Mouse (Mus musculus): Measurements from ENCODE around the gene Itpr1. TPM values are rescaled to one million over a fixed set of nuclear protein-coding genes. Genes with fewer than 3 reads are reported as not detected.

The Itpr1 gene
- polyA plus RNA-seq, 1 experiment = not detected

- 74% methylated on average over 12 of the region's 12 CpGs for WGBS
- TF ChIP-seq CTCF (IDR thresholded peaks at IDR 0.05; ENCODE audit: insufficient read depth, low read depth, low read length) (no peak), POLR2A (IDR thresholded peaks at IDR 0.05; ENCODE audit: insufficient read depth, low read depth, low read length) (no peak)
- Histone ChIP-seq H3K4me1 (ENCODE audit: control insufficient read depth, insufficient read depth, low read length) (peaks cover 3% of the 10 kb centered on the region; the same call in 1 of the 2 replicates), H3K4me3 (ENCODE audit: insufficient read depth, low read depth, low read length) (no peak overlapping the region), H3K27ac (ENCODE audit: insufficient read depth, low read depth, low read length) (no peak overlapping the region)
These were observed 64.1 kb downstream of the Itpr1 start for GRCm38 (mm10) chr6:108276880-108277507.

GRCm38 (mm10) chr6:108277622-108278396, 64.9 kb downstream of the Itpr1 start:
- 82% methylated on average over 12 of the region's 12 CpGs for WGBS

GRCm38 (mm10) chr6:108278826-108279630, 66.1 kb downstream of the Itpr1 start:
- Histone ChIP-seq H3K4me3 (ENCODE audit: insufficient read depth, low read depth, low read length) (no peak overlapping the region), H3K4me1 (ENCODE audit: control insufficient read depth, insufficient read depth, low read length) (peaks cover 3% of the 10 kb centered on the region; the same call in 1 of the 2 replicates), H3K27ac (ENCODE audit: insufficient read depth, low read depth, low read length) (no peak overlapping the region)
- TF ChIP-seq CTCF (IDR thresholded peaks at IDR 0.05; ENCODE audit: insufficient read depth, low read depth, low read length) (no peak), POLR2A (IDR thresholded peaks at IDR 0.05; ENCODE audit: insufficient read depth, low read depth, low read length) (no peak)
- whole genome bisulfite sequencing = 92% methylated on average over 11 of the region's 11 CpGs

More at GRCm38 (mm10) chr6:108277622-108278396, 64.9 kb downstream of the Itpr1 start:
- no peak overlapping the region for H3K4me3 ChIP-seq (ENCODE audit: insufficient read depth, low read depth, low read length)
- no peak for TF ChIP-seq CTCF (IDR thresholded peaks at IDR 0.05; ENCODE audit: insufficient read depth, low read depth, low read length)
- TF ChIP-seq POLR2A (IDR thresholded peaks at IDR 0.05; ENCODE audit: insufficient read depth, low read depth, low read length) = no peak
- H3K27ac ChIP-seq (ENCODE audit: insufficient read depth, low read depth, low read length) = no peak overlapping the region
- H3K4me1 ChIP-seq (ENCODE audit: control insufficient read depth, insufficient read depth, low read length) = peaks cover 3% of the 10 kb centered on the region; the same call in 1 of the 2 replicates

- H3K4me3 ChIP-seq (ENCODE audit: insufficient read depth, low read depth, low read length) = no peak overlapping the region
- no peak overlapping the region for H3K27ac ChIP-seq (ENCODE audit: insufficient read depth, low read depth, low read length)
- TF ChIP-seq POLR2A (IDR thresholded peaks at IDR 0.05; ENCODE audit: insufficient read depth, low read depth, low read length) (no peak), CTCF (IDR thresholded peaks at IDR 0.05; ENCODE audit: insufficient read depth, low read depth, low read length) (no peak)
- H3K4me1 ChIP-seq (ENCODE audit: control insufficient read depth, insufficient read depth, low read length) = no peaks in the 10 kb centered on the region
- 75% methylated on average over 4 of the region's 4 CpGs for WGBS
These were observed 69.2 kb downstream of the Itpr1 start for GRCm38 (mm10) chr6:108282131-108282530.

- WGBS = 94% methylated on average over 3 of the region's 3 CpGs
- Histone ChIP-seq H3K4me1 (ENCODE audit: control insufficient read depth, insufficient read depth, low read length) (no peaks in the 10 kb centered on the region), H3K4me3 (ENCODE audit: insufficient read depth, low read depth, low read length) (no peak overlapping the region)
These were observed 69.7 kb downstream of the Itpr1 start for GRCm38 (mm10) chr6:108282621-108283020.

GRCm38 (mm10) chr6:108284688-108285087, 71.8 kb downstream of the Itpr1 start:
- WGBS = 90% methylated on average over 3 of the region's 3 CpGs
- TF ChIP-seq CTCF (IDR thresholded peaks at IDR 0.05; ENCODE audit: insufficient read depth, low read depth, low read length) = no peak
- TF ChIP-seq POLR2A (IDR thresholded peaks at IDR 0.05; ENCODE audit: insufficient read depth, low read depth, low read length) = no peak

More at GRCm38 (mm10) chr6:108282621-108283020, 69.7 kb downstream of the Itpr1 start:
- no peak for TF ChIP-seq POLR2A (IDR thresholded peaks at IDR 0.05; ENCODE audit: insufficient read depth, low read depth, low read length)
- H3K27ac ChIP-seq (ENCODE audit: insufficient read depth, low read depth, low read length) = no peak overlapping the region

GRCm38 (mm10) chr6:108288979-108289378, 76.1 kb downstream of the Itpr1 start:
- Histone ChIP-seq H3K4me1 (ENCODE audit: control insufficient read depth, insufficient read depth, low read length) (peaks cover 2% of the 10 kb centered on the region; the same call in 1 of the 2 replicates), H3K4me3 (ENCODE audit: insufficient read depth, low read depth, low read length) (no peak overlapping the region), H3K27ac (ENCODE audit: insufficient read depth, low read depth, low read length) (no peak overlapping the region)
- 64% methylated on average over 3 of the region's 3 CpGs for WGBS
- TF ChIP-seq CTCF (IDR thresholded peaks at IDR 0.05; ENCODE audit: insufficient read depth, low read depth, low read length) (no peak), POLR2A (IDR thresholded peaks at IDR 0.05; ENCODE audit: insufficient read depth, low read depth, low read length) (no peak)

More at GRCm38 (mm10) chr6:108284688-108285087, 71.8 kb downstream of the Itpr1 start:
- Histone ChIP-seq H3K4me3 (ENCODE audit: insufficient read depth, low read depth, low read length) (no peak overlapping the region), H3K27ac (ENCODE audit: insufficient read depth, low read depth, low read length) (no peak overlapping the region), H3K4me1 (ENCODE audit: control insufficient read depth, insufficient read depth, low read length) (peaks cover 2% of the 10 kb centered on the region; the same call in 1 of the 2 replicates)

GRCm38 (mm10) chr6:108290978-108291377, 78.1 kb downstream of the Itpr1 start:
- H3K4me3 ChIP-seq (ENCODE audit: insufficient read depth, low read depth, low read length) = no peak overlapping the region
- TF ChIP-seq POLR2A (IDR thresholded peaks at IDR 0.05; ENCODE audit: insufficient read depth, low read depth, low read length) (no peak), CTCF (IDR thresholded peaks at IDR 0.05; ENCODE audit: insufficient read depth, low read depth, low read length) (no peak)
- H3K27ac ChIP-seq (ENCODE audit: insufficient read depth, low read depth, low read length) = no peak overlapping the region
- H3K4me1 ChIP-seq (ENCODE audit: control insufficient read depth, insufficient read depth, low read length) = peaks cover 2% of the 10 kb centered on the region; the same call in 1 of the 2 replicates
- 93% methylated on average over 2 of the region's 2 CpGs for WGBS

Measured in olfactory bulb, adult 2 months (tissue).